Mouse (Mus musculus): ENCODE data around the gene Tubb3. TPM values are rescaled to one million over a fixed set of nuclear protein-coding genes. Genes with fewer than 3 reads are reported as not detected.
A peak's percentile ranks its signal among the peaks of the same experiment; 100 is the strongest.

The Tubb3 gene
- polyA plus RNA-seq, 1 experiment from 2014 or later: 4.8 TPM

DNA sequence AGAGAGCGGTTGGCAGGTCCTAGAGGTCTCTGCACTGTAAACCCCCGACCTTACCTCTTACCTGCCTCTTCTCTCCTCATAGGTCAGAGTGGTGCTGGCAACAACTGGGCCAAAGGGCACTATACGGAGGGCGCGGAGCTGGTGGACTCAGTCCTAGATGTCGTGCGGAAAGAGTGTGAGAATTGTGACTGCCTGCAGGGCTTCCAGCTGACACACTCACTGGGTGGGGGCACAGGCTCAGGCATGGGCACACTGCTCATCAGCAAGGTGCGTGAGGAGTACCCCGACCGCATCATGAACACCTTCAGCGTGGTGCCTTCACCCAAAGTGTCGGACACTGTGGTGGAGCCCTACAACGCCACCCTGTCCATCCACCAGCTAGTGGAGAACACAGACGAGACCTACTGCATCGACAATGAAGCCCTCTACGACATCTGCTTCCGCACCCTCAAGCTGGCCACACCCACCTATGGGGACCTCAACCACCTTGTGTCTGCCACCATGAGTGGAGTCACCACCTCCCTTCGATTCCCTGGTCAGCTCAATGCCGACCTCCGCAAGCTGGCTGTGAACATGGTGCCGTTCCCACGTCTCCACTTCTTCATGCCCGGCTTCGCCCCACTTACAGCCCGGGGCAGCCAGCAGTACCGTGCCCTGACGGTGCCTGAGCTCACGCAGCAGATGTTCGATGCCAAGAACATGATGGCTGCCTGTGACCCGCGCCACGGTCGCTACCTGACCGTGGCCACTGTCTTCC lies 9.5 kb downstream of the Tubb3 start:
- no peaks in the 10 kb centered on the region for H3K4me1 ChIP-seq (ENCODE audit: insufficient read depth, low read length)
- no peak overlapping the region for H3K4me2 ChIP-seq (replicated peaks; ENCODE audit: low read depth, low read length)
- H3K27ac ChIP-seq (ENCODE audit: low read length): no peak overlapping the region
- H3K27me3 ChIP-seq (ENCODE audit: insufficient read depth, low read length): no peaks in the 10 kb centered on the region
- peak; percentile 15; the same call in 1 of the 2 replicates for ATAC-seq (ENCODE audit: low FRiP score, low TSS enrichment)
- H3K9me3 ChIP-seq (ENCODE audit: low read length): no peaks in the 10 kb centered on the region
- H3K36me3 ChIP-seq (ENCODE audit: insufficient read depth, low read length): no peaks in the 10 kb centered on the region
- WGBS: 92% methylated on average over 34 of the region's 34 CpGs
- no peak overlapping the region for H3K4me3 ChIP-seq (ENCODE audit: low read length)
- no peak overlapping the region for H3K9ac ChIP-seq (replicated peaks; ENCODE audit: low read length)

GRCm38 (mm10) chr8:123421325-123421724 lies 10.1 kb downstream of the Tubb3 start:
- WGBS: 86% methylated on average over 19 of the region's 19 CpGs
- no peaks in the 10 kb centered on the region for H3K27me3 ChIP-seq (ENCODE audit: insufficient read depth, low read length)
- H3K36me3 ChIP-seq (ENCODE audit: insufficient read depth, low read length): no peaks in the 10 kb centered on the region
- no peak for ATAC-seq (ENCODE audit: low FRiP score, low TSS enrichment)
- H3K9ac ChIP-seq (replicated peaks; ENCODE audit: low read length): no peak overlapping the region
- H3K4me3 ChIP-seq (ENCODE audit: low read length): no peak overlapping the region
- H3K27ac ChIP-seq (ENCODE audit: low read length): no peak overlapping the region
- H3K9me3 ChIP-seq (ENCODE audit: low read length): peaks cover 2% of the 10 kb centered on the region
- no peak overlapping the region for H3K4me2 ChIP-seq (replicated peaks; ENCODE audit: low read depth, low read length)
- no peaks in the 10 kb centered on the region for H3K4me1 ChIP-seq (ENCODE audit: insufficient read depth, low read length)

- Histone ChIP-seq H3K4me1 (ENCODE audit: insufficient read depth, low read length) (no peaks in the 10 kb centered on the region), H3K27me3 (ENCODE audit: insufficient read depth, low read length) (no peaks in the 10 kb centered on the region), H3K36me3 (ENCODE audit: insufficient read depth, low read length) (0 out of 2 replicates have a peak, but pooled peaks cover 5% of the 10 kb centered on the region), H3K4me2 (replicated peaks; ENCODE audit: low read depth, low read length) (peak overlapping the region; percentile 49), H3K9me3 (ENCODE audit: low read length) (peaks cover 11% of the 10 kb centered on the region), H3K4me3 (ENCODE audit: low read length) (peak overlapping the region; percentile 29), H3K9ac (replicated peaks; ENCODE audit: low read length) (no peak overlapping the region), H3K27ac (ENCODE audit: low read length) (no peak overlapping the region)
- WGBS: 13% methylated on average over 16 of the region's 17 CpGs
- no peak for ATAC-seq (ENCODE audit: low FRiP score, low TSS enrichment)
These were observed 11.0 kb downstream of the Tubb3 start for GRCm38 (mm10) chr8:123422056-123422780.

GRCm38 (mm10) chr8:123422781-123423159 lies 11.5 kb downstream of the Tubb3 start:
- Histone ChIP-seq H3K4me1 (ENCODE audit: insufficient read depth, low read length) (no peaks in the 10 kb centered on the region), H3K4me2 (replicated peaks; ENCODE audit: low read depth, low read length) (no peak overlapping the region), H3K36me3 (ENCODE audit: insufficient read depth, low read length) (peaks cover 8% of the 10 kb centered on the region; the same call in 1 of the 2 replicates), H3K4me3 (ENCODE audit: low read length) (no peak overlapping the region), H3K9ac (replicated peaks; ENCODE audit: low read length) (no peak overlapping the region), H3K27ac (ENCODE audit: low read length) (no peak overlapping the region), H3K9me3 (ENCODE audit: low read length) (peaks cover 17% of the 10 kb centered on the region), H3K27me3 (ENCODE audit: insufficient read depth, low read length) (no peaks in the 10 kb centered on the region)
- WGBS: 22% methylated on average over 3 of the region's 3 CpGs
- no peak for ATAC-seq (ENCODE audit: low FRiP score, low TSS enrichment)

GRCm38 (mm10) chr8:123423441-123423840 lies 12.2 kb downstream of the Tubb3 start, which contains the start of gene Def8:
Gene Def8, plus strand, starts transcription at chr8:123423527.
- peaks cover 10% of the 10 kb centered on the region; the same call in 1 of the 2 replicates for H3K36me3 ChIP-seq (ENCODE audit: insufficient read depth, low read length)
- no peak for ATAC-seq (ENCODE audit: low FRiP score, low TSS enrichment)
- peaks cover 23% of the 10 kb centered on the region for H3K9me3 ChIP-seq (ENCODE audit: low read length)
- no peaks in the 10 kb centered on the region for H3K27me3 ChIP-seq (ENCODE audit: insufficient read depth, low read length)
- no peak within 1 kb of the TSS for H3K27ac ChIP-seq (ENCODE audit: low read length)
- WGBS: 63% methylated on average over 7 of the region's 7 CpGs
- no peaks in the 10 kb centered on the region for H3K4me1 ChIP-seq (ENCODE audit: insufficient read depth, low read length)
- peak within 1 kb of the TSS; percentile 29 for H3K4me3 ChIP-seq (ENCODE audit: low read length)
- H3K4me2 ChIP-seq (replicated peaks; ENCODE audit: low read depth, low read length): peak within 1 kb of the TSS; percentile 49
- H3K9ac ChIP-seq (replicated peaks; ENCODE audit: low read length): no peak within 1 kb of the TSS

DNA sequence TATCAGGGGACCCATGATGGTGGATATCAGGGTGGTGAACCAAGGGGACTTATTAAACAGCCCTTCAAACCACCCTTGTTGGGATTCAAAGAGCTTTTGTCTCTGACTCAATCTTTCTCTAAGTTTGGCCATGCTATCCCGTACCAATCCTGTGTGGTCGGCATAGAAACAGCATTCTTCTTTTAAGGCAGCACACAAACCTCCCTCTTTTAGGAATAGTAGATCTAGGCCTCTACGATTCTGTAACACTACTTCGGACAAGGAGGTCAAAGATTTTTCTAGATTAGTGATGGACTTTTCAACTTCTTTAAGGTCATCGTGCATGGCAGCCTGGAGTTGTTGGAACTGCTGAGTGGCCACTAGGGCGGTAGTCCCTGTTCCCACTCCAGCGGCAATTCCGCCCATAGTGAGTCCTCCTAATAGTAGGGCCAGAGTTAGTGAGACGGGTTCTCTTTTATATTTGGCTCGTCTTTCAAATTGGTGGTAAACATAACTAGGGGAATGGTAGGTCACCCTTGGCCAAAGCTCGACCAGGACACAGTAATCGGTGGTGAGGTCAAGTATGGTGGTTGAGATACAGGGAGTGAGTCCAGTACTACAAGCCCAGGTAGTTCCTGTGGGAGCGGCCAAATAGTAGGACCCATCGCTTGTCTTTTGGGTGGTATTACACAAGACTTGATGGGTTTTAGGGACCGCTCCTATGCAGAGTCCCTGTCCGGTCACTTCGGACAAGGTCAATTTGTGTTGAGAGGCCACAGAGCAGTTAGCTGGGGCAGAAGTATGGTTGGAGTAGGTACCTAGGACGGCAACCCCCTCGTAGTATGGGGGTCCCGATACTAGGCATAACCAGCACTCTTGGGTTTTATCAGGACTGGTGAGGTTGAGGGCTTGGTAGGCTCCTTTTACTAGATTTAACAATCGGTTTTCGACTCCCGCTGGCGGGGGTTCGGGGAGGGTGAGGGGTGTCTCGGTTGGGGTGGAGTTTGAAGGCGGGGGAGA lies 15.6 kb downstream of the Tubb3 start:
- Histone ChIP-seq H3K27ac (ENCODE audit: low read length) (no peak overlapping the region), H3K27me3 (ENCODE audit: insufficient read depth, low read length) (no peaks in the 10 kb centered on the region), H3K4me1 (ENCODE audit: insufficient read depth, low read length) (no peaks in the 10 kb centered on the region), H3K9me3 (ENCODE audit: low read length) (peaks cover 44% of the 10 kb centered on the region), H3K4me2 (replicated peaks; ENCODE audit: low read depth, low read length) (no peak overlapping the region), H3K9ac (replicated peaks; ENCODE audit: low read length) (no peak overlapping the region), H3K4me3 (ENCODE audit: low read length) (no peak overlapping the region), H3K36me3 (ENCODE audit: insufficient read depth, low read length) (peaks cover 14% of the 10 kb centered on the region; the same call in 1 of the 2 replicates)
- ATAC-seq (ENCODE audit: low FRiP score, low TSS enrichment): no peak
- WGBS: 97% methylated on average over 27 of the region's 27 CpGs

- ATAC-seq (ENCODE audit: low FRiP score, low TSS enrichment): no peak
- Histone ChIP-seq H3K4me3 (ENCODE audit: low read length) (no peak overlapping the region), H3K4me2 (replicated peaks; ENCODE audit: low read depth, low read length) (no peak overlapping the region), H3K27ac (ENCODE audit: low read length) (no peak overlapping the region), H3K36me3 (ENCODE audit: insufficient read depth, low read length) (peaks cover 14% of the 10 kb centered on the region; the same call in 1 of the 2 replicates), H3K4me1 (ENCODE audit: insufficient read depth, low read length) (no peaks in the 10 kb centered on the region), H3K9me3 (ENCODE audit: low read length) (peaks cover 52% of the 10 kb centered on the region), H3K27me3 (ENCODE audit: insufficient read depth, low read length) (no peaks in the 10 kb centered on the region), H3K9ac (replicated peaks; ENCODE audit: low read length) (no peak overlapping the region)
- WGBS: 95% methylated on average over 24 of the region's 24 CpGs
These were observed 16.5 kb downstream of the Tubb3 start for GRCm38 (mm10) chr8:123427639-123428275.

- H3K4me1 ChIP-seq (ENCODE audit: insufficient read depth, low read length): no peaks in the 10 kb centered on the region
- ATAC-seq (ENCODE audit: low FRiP score, low TSS enrichment): no peak
These were observed 17.2 kb downstream of the Tubb3 start for GRCm38 (mm10) chr8:123428343-123428893.

More at GRCm38 (mm10) chr8:123428343-123428893, 17.2 kb downstream of the Tubb3 start:
- H3K27me3 ChIP-seq (ENCODE audit: insufficient read depth, low read length): no peaks in the 10 kb centered on the region
- 97% methylated on average over 28 of the region's 29 CpGs for WGBS
- H3K36me3 ChIP-seq (ENCODE audit: insufficient read depth, low read length): peaks cover 14% of the 10 kb centered on the region; the same call in 1 of the 2 replicates
- H3K4me2 ChIP-seq (replicated peaks; ENCODE audit: low read depth, low read length): no peak overlapping the region
- H3K9me3 ChIP-seq (ENCODE audit: low read length): peaks cover 57% of the 10 kb centered on the region
- H3K27ac ChIP-seq (ENCODE audit: low read length): no peak overlapping the region
- no peak overlapping the region for H3K4me3 ChIP-seq (ENCODE audit: low read length)
- H3K9ac ChIP-seq (replicated peaks; ENCODE audit: low read length): no peak overlapping the region
